Mouse (Mus musculus): Measurements from ENCODE around the gene Chmp5. TPM values are rescaled to one million over a fixed set of nuclear protein-coding genes. Genes with fewer than 3 reads are reported as not detected.

The Chmp5 gene
- polyA plus RNA-seq, 1 experiment from 2014 or later: 103 TPM

GRCm38 (mm10) chr4:40983686-40984085, 35.5 kb downstream of the Chmp5 start:
- no peaks in the 10 kb centered on the region for H3K4me1 ChIP-seq (ENCODE audit: control insufficient read depth, insufficient read depth, low read length)
- no peak overlapping the region for H3K4me3 ChIP-seq (ENCODE audit: low read length)
- H3K4me2 ChIP-seq (ENCODE audit: low read depth, low read length): no peak overlapping the region
- no peaks in the 10 kb centered on the region for H3K9me3 ChIP-seq (ENCODE audit: control insufficient read depth, low read length)
- H3K9ac ChIP-seq (ENCODE audit: low read depth, low read length): no peak overlapping the region
- H3K36me3 ChIP-seq (ENCODE audit: control insufficient read depth, insufficient read depth, low read length): peaks cover 6% of the 10 kb centered on the region; the same call in 1 of the 2 replicates
- ATAC-seq: no peak
- H3K27ac ChIP-seq (ENCODE audit: low read length): no peak overlapping the region
- WGBS: 91% methylated on average over 1 of the region's 1 CpGs
- no peaks in the 10 kb centered on the region for H3K27me3 ChIP-seq (replicated peaks; ENCODE audit: control insufficient read depth, insufficient read depth, low read length)

GRCm38 (mm10) chr4:40989633-40990032, 41.4 kb downstream of the Chmp5 start:
- Histone ChIP-seq H3K27me3 (replicated peaks; ENCODE audit: control insufficient read depth, insufficient read depth, low read length) (no peaks in the 10 kb centered on the region), H3K4me1 (ENCODE audit: control insufficient read depth, insufficient read depth, low read length) (no peaks in the 10 kb centered on the region), H3K4me2 (ENCODE audit: low read depth, low read length) (no peak overlapping the region), H3K9ac (ENCODE audit: low read depth, low read length) (no peak overlapping the region), H3K4me3 (ENCODE audit: low read length) (no peak overlapping the region), H3K36me3 (ENCODE audit: control insufficient read depth, insufficient read depth, low read length) (peaks cover 30% of the 10 kb centered on the region), H3K27ac (ENCODE audit: low read length) (no peak overlapping the region), H3K9me3 (ENCODE audit: control insufficient read depth, low read length) (no peaks in the 10 kb centered on the region)
- no peak for ATAC-seq
- 92% methylated on average over 6 of the region's 6 CpGs for WGBS

GRCm38 (mm10) chr4:40996302-40996701, 48.1 kb downstream of the Chmp5 start:
- H3K36me3 ChIP-seq (ENCODE audit: control insufficient read depth, insufficient read depth, low read length): peaks cover 28% of the 10 kb centered on the region
- no peak overlapping the region for H3K27ac ChIP-seq (ENCODE audit: low read length)
- H3K4me2 ChIP-seq (ENCODE audit: low read depth, low read length): no peak overlapping the region
- H3K4me3 ChIP-seq (ENCODE audit: low read length): no peak overlapping the region
- no peak overlapping the region for H3K9ac ChIP-seq (ENCODE audit: low read depth, low read length)
- 95% methylated on average over 6 of the region's 6 CpGs for WGBS
- no peak for ATAC-seq
- H3K27me3 ChIP-seq (replicated peaks; ENCODE audit: control insufficient read depth, insufficient read depth, low read length): no peaks in the 10 kb centered on the region
- no peaks in the 10 kb centered on the region for H3K4me1 ChIP-seq (ENCODE audit: control insufficient read depth, insufficient read depth, low read length)
- H3K9me3 ChIP-seq (ENCODE audit: control insufficient read depth, low read length): no peaks in the 10 kb centered on the region

GRCm38 (mm10) chr4:40997916-40998315, 49.7 kb downstream of the Chmp5 start:
- no peaks in the 10 kb centered on the region for H3K9me3 ChIP-seq (ENCODE audit: control insufficient read depth, low read length)
- no peaks in the 10 kb centered on the region for H3K27me3 ChIP-seq (replicated peaks; ENCODE audit: control insufficient read depth, insufficient read depth, low read length)
- no peak overlapping the region for H3K27ac ChIP-seq (ENCODE audit: low read length)
- H3K4me2 ChIP-seq (ENCODE audit: low read depth, low read length): no peak overlapping the region
- peaks cover 25% of the 10 kb centered on the region for H3K36me3 ChIP-seq (ENCODE audit: control insufficient read depth, insufficient read depth, low read length)
- no peaks in the 10 kb centered on the region for H3K4me1 ChIP-seq (ENCODE audit: control insufficient read depth, insufficient read depth, low read length)
- 96% methylated on average over 4 of the region's 4 CpGs for WGBS
- no peak overlapping the region for H3K9ac ChIP-seq (ENCODE audit: low read depth, low read length)
- ATAC-seq: no peak
- no peak overlapping the region for H3K4me3 ChIP-seq (ENCODE audit: low read length)

- no peak overlapping the region for H3K9ac ChIP-seq (ENCODE audit: low read depth, low read length)
- H3K4me3 ChIP-seq (ENCODE audit: low read length): no peak overlapping the region
- no peaks in the 10 kb centered on the region for H3K9me3 ChIP-seq (ENCODE audit: control insufficient read depth, low read length)
- no peaks in the 10 kb centered on the region for H3K27me3 ChIP-seq (replicated peaks; ENCODE audit: control insufficient read depth, insufficient read depth, low read length)
- 82% methylated on average over 1 of the region's 1 CpGs for WGBS
- H3K4me1 ChIP-seq (ENCODE audit: control insufficient read depth, insufficient read depth, low read length): no peaks in the 10 kb centered on the region
- ATAC-seq: no peak
- H3K4me2 ChIP-seq (ENCODE audit: low read depth, low read length): no peak overlapping the region
- peaks cover 37% of the 10 kb centered on the region for H3K36me3 ChIP-seq (ENCODE audit: control insufficient read depth, insufficient read depth, low read length)
- H3K27ac ChIP-seq (ENCODE audit: low read length): no peak overlapping the region
These were observed 52.1 kb downstream of the Chmp5 start for GRCm38 (mm10) chr4:41000271-41000670.

- Histone ChIP-seq H3K9me3 (ENCODE audit: control insufficient read depth, low read length) (no peaks in the 10 kb centered on the region), H3K4me2 (ENCODE audit: low read depth, low read length) (no peak overlapping the region), H3K36me3 (ENCODE audit: control insufficient read depth, insufficient read depth, low read length) (peaks cover 37% of the 10 kb centered on the region), H3K4me1 (ENCODE audit: control insufficient read depth, insufficient read depth, low read length) (no peaks in the 10 kb centered on the region), H3K4me3 (ENCODE audit: low read length) (no peak overlapping the region), H3K27me3 (replicated peaks; ENCODE audit: control insufficient read depth, insufficient read depth, low read length) (no peaks in the 10 kb centered on the region), H3K27ac (ENCODE audit: low read length) (no peak overlapping the region), H3K9ac (ENCODE audit: low read depth, low read length) (no peak overlapping the region)
- 88% methylated on average over 9 of the region's 9 CpGs for WGBS
- no peak for ATAC-seq
These were observed 52.8 kb downstream of the Chmp5 start for GRCm38 (mm10) chr4:41000842-41001639.

GRCm38 (mm10) chr4:41013351-41013750, 65.1 kb downstream of the Chmp5 start:
- H3K9me3 ChIP-seq (ENCODE audit: control insufficient read depth, low read length): no peaks in the 10 kb centered on the region
- no peak overlapping the region for H3K4me3 ChIP-seq (ENCODE audit: low read length)
- peaks cover 24% of the 10 kb centered on the region for H3K36me3 ChIP-seq (ENCODE audit: control insufficient read depth, insufficient read depth, low read length)

More at GRCm38 (mm10) chr4:41013351-41013750, 65.1 kb downstream of the Chmp5 start:
- Histone ChIP-seq H3K4me2 (ENCODE audit: low read depth, low read length) (no peak overlapping the region), H3K4me1 (ENCODE audit: control insufficient read depth, insufficient read depth, low read length) (no peaks in the 10 kb centered on the region), H3K9ac (ENCODE audit: low read depth, low read length) (no peak overlapping the region), H3K27me3 (replicated peaks; ENCODE audit: control insufficient read depth, insufficient read depth, low read length) (no peaks in the 10 kb centered on the region), H3K27ac (ENCODE audit: low read length) (no peak overlapping the region)
- ATAC-seq: peak; percentile 52; the same call in 1 of the 2 replicates
- WGBS: 80% methylated on average over 3 of the region's 3 CpGs

Small RNAs within 50 kb of the gene (microRNA-seq; reads per million reads assigned to microRNA genes)
- 2.7 reads per million, percentile 6 among the genes with 10 or more reads in this experiment for gene Mir3094

Other genes starting within 250 kb of the Chmp5 start
- 21.7 and 22.3 TPM in 2 replicates for gene Aptx, start 245.2 kb upstream of the Chmp5 start, polyA plus RNA-seq (2015; fragmentation: Nextera tagmentation; extraction: Ambion mirVana)
- gene Dnaja1, start 226.3 kb upstream of the Chmp5 start, polyA plus RNA-seq (2015; fragmentation: Nextera tagmentation; extraction: Ambion mirVana): 295 and 316 TPM in 2 replicates
- 136 and 145 TPM in 2 replicates for gene Smu1, start 190.5 kb upstream of the Chmp5 start, polyA plus RNA-seq (2015; fragmentation: Nextera tagmentation; extraction: Ambion mirVana)
- gene B4galt1, start 94.4 kb upstream of the Chmp5 start, polyA plus RNA-seq (2015; fragmentation: Nextera tagmentation; extraction: Ambion mirVana): 26.6 and 27.3 TPM in 2 replicates
- gene Spink4, start 28.4 kb upstream of the Chmp5 start, polyA plus RNA-seq (2015; fragmentation: Nextera tagmentation; extraction: Ambion mirVana): 539 and 560 TPM in 2 replicates
- gene Bag1, start 113 bp upstream of the Chmp5 start, polyA plus RNA-seq (2015; fragmentation: Nextera tagmentation; extraction: Ambion mirVana): 142 and 152 TPM in 2 replicates
- 69.1 and 70.5 TPM in 2 replicates for gene Nfx1, start 22.5 kb downstream of the Chmp5 start, polyA plus RNA-seq (2015; fragmentation: Nextera tagmentation; extraction: Ambion mirVana)
- 0.56 and 0.83 TPM in 2 replicates for gene Aqp7, start 99.7 kb downstream of the Chmp5 start, polyA plus RNA-seq (2015; fragmentation: Nextera tagmentation; extraction: Ambion mirVana)
- 4.4 and 4.5 TPM in 2 replicates for gene Aqp3, start 149.8 kb downstream of the Chmp5 start, polyA plus RNA-seq (2015; fragmentation: Nextera tagmentation; extraction: Ambion mirVana)
- 20.0 and 21.8 TPM in 2 replicates for gene Nol6, start 176.0 kb downstream of the Chmp5 start, polyA plus RNA-seq (2015; fragmentation: Nextera tagmentation; extraction: Ambion mirVana)
- gene Ube2r2, start 187.3 kb downstream of the Chmp5 start, polyA plus RNA-seq (2015; fragmentation: Nextera tagmentation; extraction: Ambion mirVana): 53.5 and 65.4 TPM in 2 replicates